Mouse (Mus musculus): ENCODE data around the gene Zdhhc17. TPM values are rescaled to one million over a fixed set of nuclear protein-coding genes. Genes with fewer than 3 reads are reported as not detected.

Zdhhc17 gene
- total RNA-seq, 1 experiment from 2014 or later, result 34.1 TPM

GRCm38 (mm10) chr10:111007687-111008086, 2.3 kb downstream of the Zdhhc17 start:
- no peak for ATAC-seq (replicated peaks; ENCODE audit: low read depth, poor library complexity, severe bottlenecking)

- ATAC-seq (replicated peaks; ENCODE audit: low read depth, poor library complexity, severe bottlenecking), result peak; percentile 23
Measured at GRCm38 (mm10) chr10:111005611-111006488, 4.1 kb downstream of the Zdhhc17 start.

GRCm38 (mm10) chr10:111004220-111004619, 5.7 kb downstream of the Zdhhc17 start:
- ATAC-seq (replicated peaks; ENCODE audit: low read depth, poor library complexity, severe bottlenecking), result peak; percentile 77

- ATAC-seq (replicated peaks; ENCODE audit: low read depth, poor library complexity, severe bottlenecking), result no peak
Measured at GRCm38 (mm10) chr10:110999201-110999600, 10.7 kb downstream of the Zdhhc17 start.

GRCm38 (mm10) chr10:110997180-110997579, 12.8 kb downstream of the Zdhhc17 start:
- no peak for ATAC-seq (replicated peaks; ENCODE audit: low read depth, poor library complexity, severe bottlenecking)

DNA sequence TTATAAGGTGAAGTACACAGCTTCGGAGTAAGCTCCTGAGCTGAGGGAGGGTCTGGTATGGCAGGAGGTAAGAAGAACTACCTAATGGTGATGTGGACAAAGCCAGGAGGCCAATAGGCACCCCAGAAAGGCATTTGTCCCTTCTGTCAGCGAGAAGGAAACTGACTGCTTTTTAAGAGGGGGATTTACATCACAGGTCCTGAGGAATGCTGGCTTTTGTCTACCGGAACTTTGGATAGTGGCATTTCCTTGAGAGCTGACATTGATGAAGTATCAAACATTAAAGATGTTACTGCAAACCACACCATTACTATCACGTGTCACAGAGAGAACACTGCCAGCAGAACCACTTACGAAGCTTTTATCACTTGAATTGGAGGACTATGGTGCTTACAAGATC, 15.2 kb downstream of the Zdhhc17 start:
- no peak for ATAC-seq (replicated peaks; ENCODE audit: low read depth, poor library complexity, severe bottlenecking)

- no peak for ATAC-seq (replicated peaks; ENCODE audit: low read depth, poor library complexity, severe bottlenecking)
Measured at GRCm38 (mm10) chr10:110993249-110993648, 16.7 kb downstream of the Zdhhc17 start.

GRCm38 (mm10) chr10:110992047-110992431, 17.9 kb downstream of the Zdhhc17 start:
- peak; percentile 65 for ATAC-seq (replicated peaks; ENCODE audit: low read depth, poor library complexity, severe bottlenecking)

DNA sequence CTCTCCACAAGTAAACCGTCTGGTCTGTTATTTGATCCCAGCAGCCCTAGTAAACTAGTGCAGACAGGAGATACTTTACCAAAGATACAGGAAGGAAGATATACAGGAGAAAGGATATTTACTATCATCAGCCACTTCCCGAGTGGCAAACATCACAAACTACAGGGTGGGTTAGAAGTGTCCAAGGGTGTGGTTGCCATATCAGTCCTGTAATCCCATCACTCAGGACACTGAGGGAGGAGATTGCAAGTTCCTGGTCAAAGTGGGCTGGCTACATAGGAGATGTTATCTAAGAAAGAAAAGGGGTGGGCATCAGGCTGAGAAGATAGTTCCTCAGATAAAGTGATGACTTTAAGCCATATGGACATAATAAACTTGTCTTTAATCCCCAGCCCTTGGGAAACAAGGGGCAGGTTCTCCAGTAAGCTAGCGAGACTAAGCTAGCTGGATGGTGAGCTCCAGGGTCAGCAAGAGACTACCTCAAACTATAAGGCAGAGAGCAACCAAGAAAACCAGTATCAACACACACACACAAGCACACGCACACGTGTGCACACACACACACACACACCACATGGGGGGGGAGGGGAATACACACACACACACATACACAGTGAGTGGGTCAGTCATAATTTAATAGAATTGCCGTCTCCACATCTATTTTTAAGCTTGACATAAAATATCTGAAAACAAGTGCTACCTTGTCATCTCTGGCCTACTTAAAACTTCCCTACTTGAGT, 18.5 kb downstream of the Zdhhc17 start:
- ATAC-seq (replicated peaks; ENCODE audit: low read depth, poor library complexity, severe bottlenecking), result peak; percentile 16; the same call in 1 of the 2 replicates

DNA sequence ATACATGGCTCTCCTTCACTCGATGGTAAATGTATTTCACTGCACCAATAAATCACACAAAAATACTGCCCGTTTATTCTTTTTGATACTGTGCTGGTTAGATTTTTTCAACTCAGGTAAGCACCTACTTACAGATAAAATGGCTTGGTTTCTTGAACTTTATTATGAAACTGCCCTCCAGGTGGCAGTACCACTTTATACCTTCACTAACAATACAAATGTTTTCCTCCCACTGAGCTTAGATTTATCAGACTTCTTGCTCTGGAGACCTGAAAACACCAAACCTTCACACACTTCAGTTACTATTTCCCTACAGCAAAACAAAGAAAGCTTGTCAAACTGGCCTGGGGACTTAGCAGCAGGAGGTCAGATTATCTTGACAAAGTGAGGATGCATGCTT, 20.2 kb downstream of the Zdhhc17 start:
- peak; percentile 41; the same call in 1 of the 2 replicates for ATAC-seq (replicated peaks; ENCODE audit: low read depth, poor library complexity, severe bottlenecking)

GRCm38 (mm10) chr10:110986682-110987081, 23.3 kb downstream of the Zdhhc17 start:
- ATAC-seq (replicated peaks; ENCODE audit: low read depth, poor library complexity, severe bottlenecking), result no peak

DNA sequence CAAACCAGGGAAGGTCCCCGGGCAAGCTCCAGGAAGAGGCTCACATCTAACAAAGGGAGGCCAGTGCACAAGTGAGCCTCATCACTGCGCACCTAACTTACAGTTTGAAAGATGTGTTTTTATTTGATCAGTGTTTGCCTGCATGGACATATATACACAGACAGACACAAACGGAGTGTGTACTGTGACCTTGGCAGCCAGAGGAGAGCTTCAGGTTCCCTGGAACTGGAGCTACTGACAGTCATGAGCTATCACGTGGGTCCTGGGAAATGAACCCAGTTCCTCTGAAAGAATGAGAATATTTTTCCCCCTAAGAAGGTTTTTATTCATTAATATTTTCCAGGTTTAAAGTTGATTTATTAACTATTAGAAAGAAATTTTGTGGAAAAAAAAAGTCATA, 27.2 kb downstream of the Zdhhc17 start:
- ATAC-seq (replicated peaks; ENCODE audit: low read depth, poor library complexity, severe bottlenecking), result no peak

DNA sequence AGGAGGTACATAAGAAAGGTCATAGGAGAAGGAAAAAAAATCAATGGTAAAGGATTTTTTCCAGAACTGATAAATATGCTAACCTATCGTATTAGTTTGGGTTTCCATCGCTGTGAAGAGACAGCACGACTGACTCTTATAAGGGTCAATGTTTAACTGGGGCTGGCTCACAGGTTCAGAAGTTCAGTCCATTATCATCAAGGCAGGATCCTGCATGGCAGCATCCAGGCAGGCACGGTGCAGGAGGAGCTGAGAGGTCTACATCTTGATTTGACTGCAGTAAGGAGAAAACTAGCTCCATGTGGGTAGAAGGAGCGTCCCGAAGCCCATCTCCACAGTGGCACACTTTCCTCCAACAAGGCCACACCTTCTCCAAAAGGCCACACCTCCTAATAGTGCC, 29.5 kb downstream of the Zdhhc17 start:
- ATAC-seq (replicated peaks; ENCODE audit: low read depth, poor library complexity, severe bottlenecking), result no peak

DNA sequence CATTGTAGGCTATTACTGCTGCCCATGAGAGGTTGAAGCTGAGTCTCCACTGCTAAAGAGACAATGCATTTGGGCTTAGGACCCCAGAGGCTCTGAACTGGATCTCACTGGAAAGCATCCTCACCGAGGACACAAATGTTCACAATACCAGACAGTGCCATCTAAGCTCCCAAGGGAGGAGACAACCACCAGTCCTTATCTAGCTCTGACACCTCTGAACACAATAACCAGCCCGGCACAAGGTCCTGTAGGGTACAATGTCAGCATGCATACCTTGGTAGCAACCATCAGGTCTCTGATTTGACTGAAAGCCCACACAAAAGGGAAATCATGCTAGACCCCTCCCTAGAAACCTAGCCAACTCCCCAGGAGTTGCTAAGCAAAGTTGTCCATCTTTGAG, 30.5 kb downstream of the Zdhhc17 start:
- no peak for ATAC-seq (replicated peaks; ENCODE audit: low read depth, poor library complexity, severe bottlenecking)

- ATAC-seq (replicated peaks; ENCODE audit: low read depth, poor library complexity, severe bottlenecking), result no peak
Measured at GRCm38 (mm10) chr10:110977379-110977778, 32.6 kb downstream of the Zdhhc17 start.

- peak; percentile 83 for ATAC-seq (replicated peaks; ENCODE audit: low read depth, poor library complexity, severe bottlenecking)
Measured at GRCm38 (mm10) chr10:110976046-110976445, 33.9 kb downstream of the Zdhhc17 start.

DNA sequence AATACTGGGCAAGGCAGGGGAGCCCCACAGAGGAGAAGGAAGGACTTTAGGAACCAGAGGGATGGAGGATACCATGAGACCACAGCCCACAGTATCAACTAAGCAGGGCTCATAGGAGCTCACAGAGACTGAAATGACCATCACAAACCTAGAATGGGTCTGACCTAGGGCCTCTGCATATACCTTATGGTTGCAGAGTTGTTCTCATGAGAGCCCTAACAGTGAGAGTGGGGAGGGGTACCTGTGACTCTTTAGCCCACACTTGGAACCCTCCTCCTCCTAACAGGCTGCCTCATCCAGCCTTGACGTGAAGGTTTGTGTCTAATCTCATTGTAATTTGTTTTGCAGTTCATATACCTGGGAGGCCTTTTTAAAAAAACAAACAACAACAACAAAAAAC, 35.1 kb downstream of the Zdhhc17 start:
- no peak for ATAC-seq (replicated peaks; ENCODE audit: low read depth, poor library complexity, severe bottlenecking)

DNA sequence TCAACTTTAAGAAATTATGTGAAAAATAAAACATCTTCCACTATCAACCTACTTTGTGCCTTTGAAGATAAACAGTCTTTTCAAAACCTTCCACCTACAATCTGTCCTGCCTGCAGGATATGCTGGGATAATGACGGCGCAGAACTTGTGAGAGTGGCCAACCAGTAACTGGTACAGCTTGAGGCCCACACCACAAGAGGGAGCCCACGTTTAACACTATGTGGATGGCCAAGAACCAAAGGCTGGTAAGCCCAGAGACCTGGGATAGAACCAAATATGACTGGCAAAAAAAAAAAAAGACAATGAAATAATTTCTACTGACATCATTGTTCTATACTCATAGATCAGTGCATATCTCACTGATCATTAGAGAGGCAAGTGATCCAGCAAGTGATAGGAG, 35.5 kb downstream of the Zdhhc17 start:
- peak; percentile 82 for ATAC-seq (replicated peaks; ENCODE audit: low read depth, poor library complexity, severe bottlenecking)

- no peak for ATAC-seq (replicated peaks; ENCODE audit: low read depth, poor library complexity, severe bottlenecking)
Measured at GRCm38 (mm10) chr10:110971998-110972397, 37.9 kb downstream of the Zdhhc17 start.

- no peak for ATAC-seq (replicated peaks; ENCODE audit: low read depth, poor library complexity, severe bottlenecking)
Measured at GRCm38 (mm10) chr10:110971483-110971882, 38.5 kb downstream of the Zdhhc17 start.

DNA sequence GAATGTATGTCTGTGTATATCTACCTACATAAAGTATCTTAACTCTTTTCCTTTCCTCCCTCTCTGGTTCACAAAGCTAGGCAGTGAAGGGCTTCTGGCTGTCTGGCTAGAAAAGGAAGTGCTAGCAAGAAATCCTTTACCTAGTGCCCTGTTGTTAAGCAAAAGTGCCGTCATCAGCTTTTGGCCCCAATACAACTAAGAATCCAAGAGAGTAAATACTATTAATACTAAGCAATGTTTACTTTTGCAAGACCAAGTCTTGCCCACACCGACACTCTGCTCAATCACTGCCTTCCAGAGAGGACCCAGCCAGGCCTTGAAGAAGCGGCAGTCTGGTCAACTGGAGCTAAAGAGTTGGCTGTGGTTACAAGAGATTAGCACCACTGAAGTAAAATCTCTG, 38.9 kb downstream of the Zdhhc17 start:
- no peak for ATAC-seq (replicated peaks; ENCODE audit: low read depth, poor library complexity, severe bottlenecking)

Data from common myeloid progenitor, adult 5-6 weeks (primary cell).